Mouse (Mus musculus): ENCODE measurements at regions not wholly inside any gene's neighbourhood (a gene's known extent, or its start where the extent isn't known, plus 50 kb on each side); places are given as distances from the start of the nearest gene placed in this dataset.

GRCm38 (mm10) chr19:45307299-45308275 lies 55.9 kb upstream of the Btrc start:
- Histone ChIP-seq H3K4me3 (no peak overlapping the region), H3K36me3 (ENCODE audit: control insufficient read depth, insufficient read depth) (no peaks in the 10 kb centered on the region), H3ac (ENCODE audit: control insufficient read depth, insufficient read length) (no peak overlapping the region), H3K4me2 (ENCODE audit: low read depth) (peak overlapping the region; percentile 2), H3K27me3 (ENCODE audit: control insufficient read depth, insufficient read depth, insufficient read length) (peaks cover 6% of the 10 kb centered on the region), H3K79me2 (ENCODE audit: control insufficient read depth, insufficient read depth) (no peaks in the 10 kb centered on the region)
- no peak for TF ChIP-seq MYOD1 (IDR thresholded peaks at IDR 0.05; ENCODE audit: control insufficient read depth in 1 of 3, insufficient read length in 2 of 3, low read depth in 2 of 3)
- no peak for TF ChIP-seq SRF (IDR thresholded peaks at IDR 0.05; ENCODE audit: control insufficient read depth, insufficient read length, low read depth)
- TF ChIP-seq MYOG (IDR thresholded peaks at IDR 0.05; ENCODE audit: control insufficient read depth in 1 of 3, insufficient read depth in 1 of 3, insufficient read length in 2 of 3, low read depth in 2 of 3): no peak
- no peak for TF ChIP-seq CEBPB (IDR thresholded peaks at IDR 0.05; ENCODE audit: insufficient read depth, poor library complexity, severe bottlenecking)
- TF ChIP-seq E2F4 (IDR thresholded peaks at IDR 0.05; ENCODE audit: insufficient read depth): no peak
- TF ChIP-seq USF1 (IDR thresholded peaks at IDR 0.05; ENCODE audit: low read depth): no peak
- TF ChIP-seq TCF3 (IDR thresholded peaks at IDR 0.05; ENCODE audit: insufficient read length, low read depth): no peak
- no peak for TF ChIP-seq POLR2A (IDR thresholded peaks at IDR 0.05; ENCODE audit: insufficient read length, low read depth)
- no peak for TF ChIP-seq POLR2AphosphoS2 (IDR thresholded peaks at IDR 0.05; ENCODE audit: insufficient read length, low read depth)
- no peak for TF ChIP-seq TCF12 (IDR thresholded peaks at IDR 0.05; ENCODE audit: insufficient read depth, poor library complexity, severe bottlenecking)

- no peak overlapping the region for H3K4me2 ChIP-seq (ENCODE audit: low read depth)
- no peaks in the 10 kb centered on the region for H3K27me3 ChIP-seq (ENCODE audit: control insufficient read depth, insufficient read depth, insufficient read length)
- H3K4me3 ChIP-seq: no peak overlapping the region
- no peaks in the 10 kb centered on the region for H3K36me3 ChIP-seq (ENCODE audit: control insufficient read depth, insufficient read depth)
- H3ac ChIP-seq (ENCODE audit: control insufficient read depth, insufficient read length): no peak overlapping the region
- no peaks in the 10 kb centered on the region for H3K79me2 ChIP-seq (ENCODE audit: control insufficient read depth, insufficient read depth)
- TF ChIP-seq TCF12 (IDR thresholded peaks at IDR 0.05; ENCODE audit: insufficient read depth, poor library complexity, severe bottlenecking) (no peak), REST (IDR thresholded peaks at IDR 0.05; ENCODE audit: insufficient read depth, insufficient read length) (no peak)
Observed at GRCm38 (mm10) chr19:45308676-45309275, 54.8 kb upstream of the Btrc start.

- TF ChIP-seq POLR2A (IDR thresholded peaks at IDR 0.05; ENCODE audit: insufficient read length, low read depth) (no peak), MYOG (IDR thresholded peaks at IDR 0.05; ENCODE audit: control insufficient read depth in 1 of 3, insufficient read depth in 1 of 3, insufficient read length in 2 of 3, low read depth in 2 of 3) (peak in 1 of 3 experiments; percentile 68), CEBPB (IDR thresholded peaks at IDR 0.05; ENCODE audit: insufficient read depth, poor library complexity, severe bottlenecking) (no peak), REST (IDR thresholded peaks at IDR 0.05; ENCODE audit: insufficient read depth, insufficient read length) (no peak), USF1 (IDR thresholded peaks at IDR 0.05; ENCODE audit: low read depth) (no peak), TCF3 (IDR thresholded peaks at IDR 0.05; ENCODE audit: insufficient read length, low read depth) (no peak), POLR2AphosphoS2 (IDR thresholded peaks at IDR 0.05; ENCODE audit: insufficient read length, low read depth) (no peak), MAX (IDR thresholded peaks at IDR 0.05; ENCODE audit: low read depth) (no peak), SRF (IDR thresholded peaks at IDR 0.05; ENCODE audit: control insufficient read depth, insufficient read length, low read depth) (no peak), MYOD1 (IDR thresholded peaks at IDR 0.05; ENCODE audit: control insufficient read depth in 1 of 3, insufficient read length in 2 of 3, low read depth in 2 of 3) (peak in 2 of 3 experiments; percentile 28 to 49), TCF12 (IDR thresholded peaks at IDR 0.05; ENCODE audit: insufficient read depth, poor library complexity, severe bottlenecking) (no peak), E2F4 (IDR thresholded peaks at IDR 0.05; ENCODE audit: insufficient read depth) (no peak)
- Histone ChIP-seq H3K4me2 (ENCODE audit: low read depth) (peak overlapping the region; percentile 83), H3ac (ENCODE audit: control insufficient read depth, insufficient read length) (no peak overlapping the region), H3K27me3 (ENCODE audit: control insufficient read depth, insufficient read depth, insufficient read length) (no peaks in the 10 kb centered on the region), H3K36me3 (ENCODE audit: control insufficient read depth, insufficient read depth) (no peaks in the 10 kb centered on the region), H3K4me3 (peak overlapping the region; percentile 6), H3K79me2 (ENCODE audit: control insufficient read depth, insufficient read depth) (no peaks in the 10 kb centered on the region)
Observed at GRCm38 (mm10) chr19:45310291-45310881, 53.1 kb upstream of the Btrc start.

- no peaks in the 10 kb centered on the region for H3K27me3 ChIP-seq (ENCODE audit: control insufficient read depth, insufficient read depth, insufficient read length)
- no peaks in the 10 kb centered on the region for H3K79me2 ChIP-seq (ENCODE audit: control insufficient read depth, insufficient read depth)
- peak overlapping the region; percentile 83 for H3K4me2 ChIP-seq (ENCODE audit: low read depth)
- no peaks in the 10 kb centered on the region for H3K36me3 ChIP-seq (ENCODE audit: control insufficient read depth, insufficient read depth)
- H3ac ChIP-seq (ENCODE audit: control insufficient read depth, insufficient read length): no peak overlapping the region
- TF ChIP-seq MYOG (IDR thresholded peaks at IDR 0.05; ENCODE audit: control insufficient read depth in 1 of 3, insufficient read depth in 1 of 3, insufficient read length in 2 of 3, low read depth in 2 of 3) (no peak), MYOD1 (IDR thresholded peaks at IDR 0.05; ENCODE audit: control insufficient read depth in 1 of 3, insufficient read length in 2 of 3, low read depth in 2 of 3) (peak in 1 of 3 experiments; percentile 35), REST (IDR thresholded peaks at IDR 0.05; ENCODE audit: insufficient read depth, insufficient read length) (no peak)
- peak overlapping the region; percentile 6 for H3K4me3 ChIP-seq
Observed at GRCm38 (mm10) chr19:45310944-45311603, 52.5 kb upstream of the Btrc start.
